Comparison of ENCODE assay signal across 28 mouse cellular contexts in genomic region chr1:43823406-43823805, GRCm38 (mm10). TPM values are rescaled to one million over a fixed set of nuclear protein-coding genes. Genes with fewer than 3 reads are reported as not detected.
DNase-seq lines count a peak whose midpoint lies in the region; ATAC-seq and TF ChIP-seq lines count a peak whose summit lies in the region.
"Had no signal": no experiment of that assay in that cellular context is flagged by ENCODE, and none has a peak within 500 bp of the region (broad histone marks: within the 10 kb centered on the region; RNA-seq: fewer than 3 reads in every experiment).

No protein-coding gene starts in this region.

- no peaks in the 10 kb centered on the region for H3K9me3 ChIP-seq in midbrain, embryonic 13.5 days
- H3K9me3 ChIP-seq in midbrain, embryonic 11.5 days (ENCODE audit: control insufficient read depth, low read length): no peaks in the 10 kb centered on the region
- H3K9me3 ChIP-seq: heart, embryonic 12.5 days; liver, embryonic 12.5 days; neural tube, embryonic 15.5 days had no signal

- TF ChIP-seq POLR2A in brain, embryonic 14.5 days (IDR thresholded peaks at IDR 0.05; ENCODE audit: borderline replicate concordance, extremely low read depth, insufficient read depth, insufficient read length, poor library complexity, severe bottlenecking): no peak

- ATAC-seq in midbrain, embryonic 13.5 days: no peak
- ATAC-seq in midbrain, embryonic 11.5 days (ENCODE audit: low FRiP score): no peak
- ATAC-seq: forebrain, embryonic 16.5 days; inflammation-experienced regulatory T-cells, adult 6 months; liver, embryonic 12.5 days; liver, postnatal 0 days; Patski had no signal

- peak; percentile 32 to 42 for DNase-seq in cerebellum, postnatal 10 days
- DNase-seq in cerebellum, adult 11 months: no peak
- no peak for DNase-seq in midbrain, embryonic 11.5 days (ENCODE audit: low spot score, missing footprints)
- peak; percentile 52 for DNase-seq in NIH3T3 (ENCODE audit: low read depth)
- DNase-seq in brain, embryonic 14.5 days (ENCODE audit: low read depth): peak; percentile 15
- DNase-seq in ovary, postnatal 10 days (ENCODE audit: low spot score): no peak
- no peak for DNase-seq in gastrocnemius, postnatal 4 days (ENCODE audit: low spot score in 2 of 2)
- DNase-seq: cerebellum, adult 18-20 months; gastrocnemius, adult 2 months; gastrocnemius, postnatal 36 days; heart, adult 2 months; heart, postnatal 4 days; kidney, adult 11 months; kidney, postnatal 36 days; liver, postnatal 0 days; lung, postnatal 4 days; spleen, adult 18-20 months; thymus, postnatal 14 days had no signal

- no peak for TF ChIP-seq CTCF in brain, embryonic 14.5 days (IDR thresholded peaks at IDR 0.05; ENCODE audit: borderline replicate concordance, extremely low read depth, insufficient read depth, insufficient read length)

- no peak overlapping the region for H3K4me2 ChIP-seq in midbrain, embryonic 13.5 days (replicated peaks)
- no peak overlapping the region for H3K4me2 ChIP-seq in midbrain, embryonic 11.5 days
- H3K4me2 ChIP-seq: heart, embryonic 12.5 days; hindbrain, embryonic 14.5 days; liver, embryonic 12.5 days; neural tube, embryonic 15.5 days had no signal

- H3K36me3 ChIP-seq in midbrain, embryonic 13.5 days: no peaks in the 10 kb centered on the region
- no peaks in the 10 kb centered on the region for H3K36me3 ChIP-seq in midbrain, embryonic 11.5 days (ENCODE audit: control insufficient read depth, insufficient read depth, low read length)
- H3K36me3 ChIP-seq: heart, embryonic 12.5 days; neural tube, embryonic 15.5 days had no signal

- H3K9ac ChIP-seq in midbrain, embryonic 13.5 days (replicated peaks): no peak overlapping the region
- no peak overlapping the region for H3K9ac ChIP-seq in midbrain, embryonic 11.5 days (ENCODE audit: low read length)
- H3K9ac ChIP-seq: heart, embryonic 12.5 days; hindbrain, embryonic 14.5 days; liver, embryonic 12.5 days; liver, postnatal 0 days; neural tube, embryonic 15.5 days had no signal

- H3K4me3 ChIP-seq in midbrain, embryonic 13.5 days (replicated peaks): no peak overlapping the region
- no peak overlapping the region for H3K4me3 ChIP-seq in midbrain, embryonic 11.5 days (ENCODE audit: low read depth, low read length)
- H3K4me3 ChIP-seq: gastrocnemius, adult 2 months; heart, adult 2 months; heart, embryonic 12.5 days; layer of hippocampus, adult 2 months; liver, embryonic 12.5 days; neural tube, embryonic 15.5 days had no signal

- H3K27ac ChIP-seq in midbrain, embryonic 13.5 days: peak overlapping the region; percentile 25; the same call in 1 of the 2 replicates
- H3K27ac ChIP-seq in midbrain, embryonic 11.5 days (ENCODE audit: low read depth, low read length): no peak overlapping the region
- H3K27ac ChIP-seq: gastrocnemius, adult 2 months; heart, adult 2 months; hindbrain, embryonic 14.5 days; layer of hippocampus, adult 2 months; liver, embryonic 12.5 days; neural tube, embryonic 15.5 days had no signal

- no peaks in the 10 kb centered on the region for H3K27me3 ChIP-seq in midbrain, embryonic 13.5 days
- H3K27me3 ChIP-seq in midbrain, embryonic 11.5 days (ENCODE audit: control insufficient read depth, insufficient read depth, low read length): no peaks in the 10 kb centered on the region
- H3K27me3 ChIP-seq: CH12.LX; heart, embryonic 12.5 days; liver, embryonic 12.5 days; neural tube, embryonic 15.5 days; Patski had no signal

- WGBS in midbrain, embryonic 13.5 days: 93% methylated on average over 1 of the region's 1 CpGs
- 90% methylated on average over 1 of the region's 1 CpGs for WGBS in midbrain, embryonic 11.5 days

- H3K4me1 ChIP-seq in midbrain, embryonic 13.5 days (replicated peaks): peaks cover 27% of the 10 kb centered on the region
- H3K4me1 ChIP-seq in midbrain, embryonic 11.5 days (ENCODE audit: control insufficient read depth, insufficient read depth, low read length): peaks cover 6% of the 10 kb centered on the region

RNA-seq across cellular contexts. Expression of gene Uxs1, which starts 4.2 kb away (rescaled TPM):
- 14.8 and 16.3 TPM in 2 replicates for polyA plus RNA-seq in midbrain, embryonic 13.5 days (2015; fragmentation: Nextera tagmentation; extraction: Ambion mirVana)
- 21.2 and 21.7 TPM in 2 replicates for polyA plus RNA-seq in midbrain, embryonic 11.5 days (2014; fragmentation: Nextera tagmentation; extraction: Ambion mirVana)
- 21.3 and 22.1 TPM in 2 replicates for polyA plus RNA-seq in brain, embryonic 14.5 days (2012; rRNA removed)
- 10 to 100 TPM; 18.3 to 19.3 TPM for total RNA-seq in gastrocnemius, postnatal 4 days (2021)

Comparison
In these comparisons a context has a peak if more than half of its experiments do, and no peak if none do; other contexts are left out.
1. DNase-seq: peak in cerebellum, postnatal 10 days (2 of 2), NIH3T3 (single experiment) and brain, embryonic 14.5 days (single experiment); none in cerebellum, adult 11 months (single experiment), midbrain, embryonic 11.5 days (single experiment), ovary, postnatal 10 days (single experiment) and gastrocnemius, postnatal 4 days (0 of 2).